Mouse (Mus musculus) small intestine, adult 2 months (tissue): ENCODE measurements around the gene Kif12. TPM values are rescaled to one million over a fixed set of nuclear protein-coding genes. Genes with fewer than 3 reads are reported as not detected.

Experiments
- H3K27ac ChIP-seq: fragments of 200-500 bp; 2 replicates; pipeline ENCODE4 v1.5.1; 2012; ENCODE audit warnings: low read depth, low read length, control low read depth, inconsistent platforms; ENCODE audit not compliant: insufficient read depth
- H3K27me3 ChIP-seq: fragments of 200-500 bp; 2 replicates; pipeline ENCODE4 v1.6.1; 2012; ENCODE audit warnings: mild to moderate bottlenecking, moderate library complexity, low read length, inconsistent platforms; ENCODE audit not compliant: control insufficient read depth, insufficient read depth
- H3K36me3 ChIP-seq: fragments of 200-500 bp; 2 replicates; pipeline ENCODE4 v1.6.1; 2012; ENCODE audit warnings: mild to moderate bottlenecking, low read length, control low read depth, inconsistent platforms; ENCODE audit not compliant: control insufficient read depth, insufficient read depth
- H3K4me1 ChIP-seq: fragments of 200-500 bp; 2 replicates; pipeline ENCODE4 v1.6.1; 2012; ENCODE audit warnings: low read length, inconsistent platforms, mixed read lengths; ENCODE audit not compliant: control insufficient read depth, insufficient read depth, insufficient read length
- H3K4me3 ChIP-seq: fragments of 200-500 bp; 2 replicates; pipeline ENCODE4 v1.5.1; 2012; ENCODE audit warnings: low read depth, mild to moderate bottlenecking, control low read depth, inconsistent platforms, low read length, moderate library complexity
- CTCF ChIP-seq: fragments of 200-500 bp; IDR thresholded peaks from 2 replicates; pipeline ENCODE4 v1.5.1; 2012; ENCODE audit warnings: low read depth, mild to moderate bottlenecking, control low read depth, inconsistent platforms, low read length, moderate library complexity, mixed read lengths; ENCODE audit not compliant: insufficient replicate concordance, insufficient read length; ENCODE audit errors: extremely low read depth
- POLR2A ChIP-seq: fragments of 200-500 bp; IDR thresholded peaks from 2 replicates; pipeline ENCODE4 v1.6.1; 2012; ENCODE audit warnings: low read depth, mild to moderate bottlenecking, control low read depth, inconsistent platforms, low read length, moderate library complexity
- WGBS: fragments of 180-500 bp; shearing (Covaris S2); methylation state at CpG from one replicate; pipeline ENCODE4 v1.1.7; 2018; 5-methylcytosine and 5-hydroxymethylcytosine counted together
- polyA plus RNA-seq: library from polyadenylated mRNA; depleted of rRNA; stranded (reverse); fragments of >200 nt; gene quantifications from 2 replicates; pipeline ENCODE4 v1.2.3, GENCODE M21; 2012

Gene Kif12
- polyA plus RNA-seq, 1 experiment = 3.7 TPM

- WGBS = 8% methylated on average over 24 of the region's 24 CpGs
- Histone ChIP-seq H3K27ac (peak overlapping the region; percentile 34; the same call in 1 of the 2 replicates), H3K36me3 (no peaks in the 10 kb centered on the region), H3K4me3 (peak overlapping the region; percentile 67), H3K4me1 (no peaks in the 10 kb centered on the region), H3K27me3 (peaks cover 28% of the 10 kb centered on the region)
- TF ChIP-seq POLR2A (no peak), CTCF (0 out of 2 replicates have a peak, but pooled peaks have one; percentile 25)
Observed at GRCm38 (mm10) chr4:63215993-63216531, 44.1 kb upstream of the Kif12 start.

- Histone ChIP-seq H3K27me3 (peaks cover 28% of the 10 kb centered on the region), H3K27ac (0 out of 2 replicates have a peak overlapping the region, but pooled peaks have one; percentile 5), H3K36me3 (no peaks in the 10 kb centered on the region), H3K4me1 (no peaks in the 10 kb centered on the region), H3K4me3 (peak overlapping the region; percentile 67)
- peak; percentile 85 for TF ChIP-seq CTCF
- TF ChIP-seq POLR2A = peak; percentile 20; the same call in 1 of the 2 replicates
- under 1% methylated on average over 71 of the region's 71 CpGs for WGBS
Observed at GRCm38 (mm10) chr4:63215185-63215992, 43.5 kb upstream of the Kif12 start.

- no peaks in the 10 kb centered on the region for H3K36me3 ChIP-seq
- TF ChIP-seq POLR2A (no peak), CTCF (no peak)
- no peaks in the 10 kb centered on the region for H3K4me1 ChIP-seq
- H3K4me3 ChIP-seq = peak within 1 kb of the TSS; percentile 38
- no peak within 1 kb of the TSS for H3K27ac ChIP-seq
- WGBS = 1% methylated on average over 61 of the region's 61 CpGs
- peaks cover 28% of the 10 kb centered on the region for H3K27me3 ChIP-seq
Observed at GRCm38 (mm10) chr4:63213907-63214621, 42.1 kb upstream of the Kif12 start, which contains the start of gene Col27a1. Col27a1 (plus strand) TSS chr4:63214004.

GRCm38 (mm10) chr4:63205583-63205982 lies 33.7 kb upstream of the Kif12 start:
- Histone ChIP-seq H3K27me3 (no peaks in the 10 kb centered on the region), H3K4me1 (no peaks in the 10 kb centered on the region), H3K27ac (no peak overlapping the region), H3K4me3 (no peak overlapping the region), H3K36me3 (no peaks in the 10 kb centered on the region)
- WGBS = 56% methylated on average over 7 of the region's 7 CpGs
- TF ChIP-seq POLR2A = no peak
- no peak for TF ChIP-seq CTCF

GRCm38 (mm10) chr4:63203874-63204273 lies 31.9 kb upstream of the Kif12 start:
- WGBS = 89% methylated on average over 7 of the region's 7 CpGs

GRCm38 (mm10) chr4:63199366-63199765 lies 27.4 kb upstream of the Kif12 start:
- Histone ChIP-seq H3K4me3 (no peak overlapping the region), H3K4me1 (no peaks in the 10 kb centered on the region), H3K36me3 (no peaks in the 10 kb centered on the region), H3K27me3 (no peaks in the 10 kb centered on the region), H3K27ac (no peak overlapping the region)
- TF ChIP-seq CTCF = no peak
- TF ChIP-seq POLR2A = no peak
- WGBS = 93% methylated on average over 5 of the region's 5 CpGs

More at GRCm38 (mm10) chr4:63203874-63204273, 31.9 kb upstream of the Kif12 start:
- no peaks in the 10 kb centered on the region for H3K36me3 ChIP-seq
- H3K27me3 ChIP-seq = no peaks in the 10 kb centered on the region
- TF ChIP-seq CTCF = no peak
- TF ChIP-seq POLR2A = no peak
- H3K4me3 ChIP-seq = no peak overlapping the region
- no peaks in the 10 kb centered on the region for H3K4me1 ChIP-seq
- no peak overlapping the region for H3K27ac ChIP-seq

- no peak overlapping the region for H3K27ac ChIP-seq
- TF ChIP-seq CTCF (no peak), POLR2A (no peak)
- no peaks in the 10 kb centered on the region for H3K4me1 ChIP-seq
- no peaks in the 10 kb centered on the region for H3K27me3 ChIP-seq
- WGBS = 91% methylated on average over 2 of the region's 2 CpGs
- H3K4me3 ChIP-seq = no peak overlapping the region
- H3K36me3 ChIP-seq = no peaks in the 10 kb centered on the region
Observed at GRCm38 (mm10) chr4:63194366-63194765, 22.4 kb upstream of the Kif12 start.
